Mouse (Mus musculus): ENCODE data around the gene Hnrnph3. TPM values are rescaled to one million over a fixed set of nuclear protein-coding genes. Genes with fewer than 3 reads are reported as not detected.
"Not testable (repeated sequence)": the region's sequence is repeated elsewhere in the genome, so short reads cannot be mapped to it uniquely, and the experiment has no call there.

Hnrnph3 gene
- polyA plus RNA-seq (2017; shearing (Covaris generic)): 10 to 100 TPM; 66.3 to 75.6 TPM

DNA sequence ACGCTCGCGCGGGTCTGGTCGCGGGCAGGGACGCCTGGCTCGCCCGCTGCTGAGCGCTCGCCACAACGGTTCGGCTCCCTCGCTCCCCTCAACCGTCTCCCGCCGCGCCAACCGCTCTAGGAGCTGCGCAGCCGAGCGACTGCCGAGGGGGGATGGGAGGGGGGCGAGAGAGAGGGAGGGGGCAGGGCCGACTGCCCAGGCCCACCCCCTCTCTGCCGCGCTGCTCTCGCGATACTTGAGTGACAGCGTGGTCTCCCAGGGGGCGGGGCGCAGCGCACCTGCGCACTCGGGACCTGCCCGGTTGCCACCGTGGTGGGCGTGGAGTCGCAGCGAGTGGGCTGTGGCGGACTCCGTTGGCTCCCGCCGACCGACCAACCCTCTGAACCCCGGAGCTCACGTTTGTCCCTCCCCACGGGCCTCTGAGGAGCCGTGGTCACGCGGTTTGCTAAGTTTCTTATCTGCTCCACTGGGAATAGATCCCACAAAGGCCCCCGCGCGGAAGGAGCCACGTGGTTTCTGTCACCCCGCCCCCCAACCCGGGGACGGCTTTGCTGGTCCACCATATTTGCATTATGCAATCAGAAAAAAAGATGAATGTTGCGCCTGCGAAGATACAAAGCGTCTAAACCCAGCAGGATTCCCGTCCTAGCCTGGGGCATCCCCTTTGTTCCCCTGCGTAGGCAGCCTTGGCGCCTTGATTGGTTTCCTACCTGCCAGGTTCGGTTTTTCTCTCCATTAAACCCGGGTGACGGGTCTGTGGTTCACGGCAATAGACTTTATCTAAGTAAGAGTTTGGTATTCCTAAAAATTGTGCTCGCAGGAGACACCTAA, at the start of gene Hnrnph3, which contains the start of gene Pbld2:
Gene Hnrnph3, minus strand, starts transcription at position 469 of the 831 bp plus-strand sequence.
Gene Pbld2, plus strand, starts transcription at position 567 of the 831 bp plus-strand sequence.
- ATAC-seq: peak; percentile 86

GRCm38 (mm10) chr10:63065988-63066387, 42.0 kb upstream of the Hnrnph3 start:
- ATAC-seq: peak; percentile 54

DNA sequence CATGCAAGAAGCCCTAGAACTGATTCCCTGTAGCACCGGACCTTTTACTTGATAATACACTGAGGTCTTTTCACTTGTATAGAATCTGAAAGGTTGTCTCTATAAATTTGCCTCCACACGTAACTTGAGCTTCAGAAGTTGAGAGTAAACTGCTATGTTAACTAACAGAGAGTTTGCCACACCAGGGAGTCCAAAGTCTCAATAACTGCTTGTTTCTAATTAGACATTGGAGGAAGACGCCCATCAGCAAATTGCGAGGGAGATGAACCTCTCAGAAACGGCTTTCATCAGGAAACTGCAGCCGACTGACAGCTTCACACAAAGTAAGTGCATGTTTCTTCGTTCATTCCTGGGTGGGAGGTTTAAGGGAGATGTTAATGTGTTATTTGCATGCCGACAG, 41.5 kb upstream of the Hnrnph3 start:
- no peak for ATAC-seq

- no peak for ATAC-seq
Measured at GRCm38 (mm10) chr10:63064516-63064915, 40.5 kb upstream of the Hnrnph3 start.

- no peak for ATAC-seq
Measured at GRCm38 (mm10) chr10:63063365-63063764, 39.3 kb upstream of the Hnrnph3 start.

GRCm38 (mm10) chr10:63062696-63063095, 38.7 kb upstream of the Hnrnph3 start:
- ATAC-seq: no peak

DNA sequence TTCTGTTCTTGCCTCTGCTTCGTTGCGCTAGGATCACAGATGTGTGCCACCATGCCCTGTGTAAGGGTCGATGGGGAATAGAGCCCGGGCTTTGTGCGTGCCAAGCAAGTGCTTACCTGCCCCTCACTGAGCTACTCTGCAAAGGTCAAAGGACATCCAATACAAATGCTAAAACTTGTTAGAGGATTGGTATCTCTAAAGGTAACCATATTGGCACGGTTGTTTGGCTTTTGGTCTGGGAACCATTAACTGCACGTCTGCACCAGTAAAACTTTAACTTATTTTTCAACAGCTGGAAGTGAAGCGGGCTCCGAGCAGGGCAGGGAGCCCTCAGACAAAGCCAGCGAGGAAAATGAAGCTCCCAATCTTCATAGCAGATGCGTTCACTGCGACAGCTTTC, 37.2 kb upstream of the Hnrnph3 start:
- ATAC-seq: no peak

- ATAC-seq: no peak
Measured at GRCm38 (mm10) chr10:63060406-63060805, 36.4 kb upstream of the Hnrnph3 start.

- ATAC-seq: no peak
Measured at GRCm38 (mm10) chr10:63059862-63060261, 35.8 kb upstream of the Hnrnph3 start, which contains the start of gene Pbld1. Gene Pbld1, plus strand, starts transcription at chr10:63060162.

DNA sequence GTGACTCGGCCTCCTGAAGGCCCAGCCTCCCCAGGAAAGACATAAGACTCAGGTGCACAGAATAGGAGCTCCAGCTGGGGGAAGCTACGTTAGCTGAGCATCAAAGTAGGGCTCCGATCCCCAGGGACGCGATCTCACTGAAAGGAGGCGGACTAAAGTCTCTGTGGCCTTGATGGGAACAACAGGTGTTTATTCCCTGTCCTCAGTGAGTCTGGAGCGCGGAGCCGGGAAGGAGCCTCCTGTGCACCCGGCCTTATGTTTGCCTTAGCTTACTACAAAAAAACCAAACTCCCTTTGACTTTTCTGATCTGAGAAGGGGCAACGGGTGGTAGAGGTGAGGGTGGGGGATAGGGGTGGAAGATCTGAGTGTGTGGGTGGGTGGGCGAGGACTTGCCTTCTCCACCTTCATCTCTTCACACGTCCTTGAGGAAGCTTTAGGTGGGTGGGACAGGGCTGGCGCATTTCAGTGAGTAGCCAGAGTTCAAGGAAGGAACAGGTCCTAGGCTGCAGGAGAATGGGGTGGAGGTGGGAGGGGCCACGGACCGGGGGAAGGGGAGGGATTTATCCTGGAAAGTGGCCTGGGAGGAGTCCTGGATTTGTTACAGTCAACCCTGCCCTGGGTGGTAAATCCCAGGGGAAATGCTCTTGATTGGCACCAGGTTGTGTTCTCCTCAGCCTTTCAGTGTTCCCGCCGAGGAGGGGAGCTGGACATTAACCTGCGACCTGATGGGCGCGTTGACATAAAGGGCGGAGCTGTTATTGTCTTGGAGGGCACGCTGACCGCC, 33.1 kb upstream of the Hnrnph3 start:
- ATAC-seq: no peak

DNA sequence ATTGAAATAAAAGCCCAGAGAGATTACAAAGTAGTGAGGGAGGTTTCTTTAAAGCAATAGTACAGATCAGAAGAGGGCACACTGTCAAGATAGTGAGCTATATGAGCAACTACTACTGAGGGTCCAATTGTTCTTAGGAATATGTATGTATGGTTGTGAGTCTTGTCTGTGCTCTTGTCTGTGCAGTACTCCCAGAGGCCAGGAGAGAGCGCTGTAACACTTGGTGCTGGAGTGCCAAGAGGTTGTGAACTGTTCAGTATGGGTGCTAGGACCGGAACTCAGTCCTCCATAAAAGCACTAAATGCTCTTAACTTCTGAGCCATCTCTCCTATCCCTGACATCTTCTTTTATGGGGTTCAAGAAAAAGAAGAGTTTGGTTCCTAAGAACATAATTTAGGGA, 30.6 kb upstream of the Hnrnph3 start:
- ATAC-seq: no peak

GRCm38 (mm10) chr10:63054071-63054470, 30.1 kb upstream of the Hnrnph3 start:
- ATAC-seq: not testable (repeated sequence)

DNA sequence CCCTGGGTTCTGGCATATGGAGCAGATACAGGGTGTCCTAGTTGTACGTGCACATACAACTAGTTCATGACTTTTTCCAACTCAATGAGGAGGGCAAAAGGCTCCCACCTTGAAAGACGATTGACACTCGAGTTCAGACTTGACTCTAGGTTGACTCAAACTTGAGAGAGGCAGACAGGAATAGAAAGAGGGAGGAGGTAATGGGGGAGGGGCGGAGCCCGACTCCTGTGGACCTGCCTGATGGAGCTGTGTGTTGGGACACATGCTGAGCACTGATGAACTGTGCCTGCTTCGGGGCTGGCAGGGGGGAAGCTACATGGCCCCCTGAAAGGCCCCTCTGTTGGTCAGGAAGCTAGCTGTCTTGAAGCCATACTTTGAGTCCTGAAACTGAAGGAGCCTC, 29.0 kb upstream of the Hnrnph3 start:
- ATAC-seq: no peak

DNA sequence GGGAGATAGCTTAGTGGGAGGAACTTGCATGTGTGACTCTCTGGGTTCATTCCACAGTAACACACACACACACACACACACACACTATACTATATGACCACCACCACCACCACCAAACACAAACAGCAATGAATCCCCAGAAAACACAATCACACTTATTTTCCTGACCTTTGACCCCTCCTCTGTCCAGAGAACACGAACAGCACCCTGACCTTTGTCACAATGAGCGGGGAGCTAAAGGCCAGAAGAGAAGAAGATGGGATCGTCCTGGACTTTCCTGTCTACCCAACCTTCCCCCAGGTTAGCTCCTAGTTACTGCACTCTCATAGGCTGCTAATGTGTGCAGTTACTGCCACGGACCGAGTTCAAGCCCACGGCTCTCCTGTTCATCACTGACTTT, 28.0 kb upstream of the Hnrnph3 start:
- ATAC-seq: no peak

DNA sequence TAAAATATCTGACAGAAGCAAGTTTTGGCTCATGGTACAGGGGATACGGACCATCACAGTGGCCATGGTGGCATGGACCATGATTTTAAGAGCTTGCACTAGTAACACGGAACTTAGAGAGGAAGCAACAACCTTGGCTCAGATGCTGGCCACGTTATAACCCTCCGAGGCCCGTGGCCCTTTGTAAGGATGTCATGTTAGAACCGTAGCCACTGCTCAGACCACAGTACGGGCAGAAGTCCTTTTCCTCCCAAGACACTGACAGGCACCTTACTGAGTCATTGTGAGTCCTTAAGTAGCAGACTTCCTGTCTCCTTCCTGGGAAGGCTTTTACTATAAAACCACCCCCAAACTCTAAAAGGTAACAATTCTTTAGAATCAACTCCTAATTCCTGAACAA, 27.2 kb upstream of the Hnrnph3 start:
- no peak for ATAC-seq

DNA sequence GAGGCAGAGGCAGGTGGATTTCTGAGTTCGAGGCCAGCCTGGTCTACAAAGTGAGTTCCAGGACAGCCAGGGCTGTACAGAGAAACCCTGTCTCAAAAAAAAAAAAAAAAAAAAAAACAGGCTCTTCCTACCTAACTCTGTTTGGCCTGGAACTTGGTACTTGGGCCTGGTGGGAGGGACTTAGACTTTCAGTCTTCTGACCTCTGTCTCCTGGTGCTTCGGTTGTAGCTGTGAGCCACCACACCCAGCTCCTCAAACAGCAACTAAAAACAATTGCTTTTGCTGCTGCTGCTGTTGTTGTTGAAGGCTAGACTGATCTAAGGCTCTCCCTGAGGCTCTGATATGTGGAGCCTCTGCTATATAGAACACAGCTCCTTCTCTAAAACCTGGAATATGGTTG, 25.1 kb upstream of the Hnrnph3 start:
- no peak for ATAC-seq

DNA sequence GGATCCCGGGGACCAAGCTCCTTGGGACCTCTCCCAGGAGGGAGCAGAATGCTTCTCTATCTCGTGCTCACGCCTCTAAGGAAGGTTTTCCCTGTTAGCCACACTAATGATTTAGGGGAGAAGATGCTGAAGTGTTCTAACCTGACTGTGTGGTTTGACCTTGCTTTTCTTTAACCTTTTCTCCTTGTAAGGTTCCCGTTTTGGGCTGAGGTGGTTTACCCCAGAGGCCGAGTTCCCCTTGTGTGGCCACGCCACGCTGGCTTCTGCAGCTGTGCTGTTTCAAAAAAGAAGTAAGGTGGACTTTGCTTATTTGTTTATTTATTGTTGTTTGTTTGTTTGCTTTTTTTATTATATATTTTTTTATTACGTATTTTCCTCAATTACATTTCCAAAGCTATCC, 23.7 kb upstream of the Hnrnph3 start:
- ATAC-seq: no peak

- ATAC-seq: no peak
Measured at GRCm38 (mm10) chr10:63043154-63043553, 19.1 kb upstream of the Hnrnph3 start.

DNA sequence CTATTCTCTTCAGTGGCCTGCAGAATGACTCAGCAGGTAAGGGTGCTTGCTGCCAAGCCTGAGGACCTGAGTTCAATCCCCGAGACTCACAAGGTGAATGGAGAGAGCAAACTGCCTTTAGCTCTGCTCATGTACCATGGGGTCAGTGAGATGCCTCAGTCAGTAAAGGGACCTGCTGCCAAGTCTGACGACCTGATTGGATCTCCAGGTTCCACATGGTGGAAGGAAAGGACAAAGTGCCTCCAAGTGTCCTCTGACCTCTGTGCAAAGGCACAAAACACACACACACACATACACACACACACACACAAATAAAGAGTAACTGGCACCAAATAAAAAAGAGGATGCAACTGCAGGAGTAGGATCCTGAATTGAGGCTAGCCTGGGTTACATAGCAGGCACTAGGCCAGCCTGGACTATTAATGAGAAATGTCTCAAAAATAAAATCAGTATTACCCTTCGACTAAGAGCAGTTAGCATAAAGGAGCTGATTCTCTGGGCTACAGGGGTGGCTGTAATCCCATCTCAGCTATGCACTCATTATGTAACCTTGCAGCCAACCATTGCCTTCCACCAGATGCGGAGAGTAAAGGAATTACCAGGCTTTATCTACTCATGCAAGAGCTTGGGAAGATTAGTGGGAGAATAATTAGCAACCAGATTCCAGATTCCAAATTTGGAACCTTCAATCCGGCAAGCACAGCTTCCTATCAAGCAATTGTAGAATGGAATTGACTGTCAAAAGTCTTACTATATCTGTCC, 16.0 kb upstream of the Hnrnph3 start:
- no peak for ATAC-seq

- no peak for ATAC-seq
Measured at GRCm38 (mm10) chr10:63038571-63039320, 14.7 kb upstream of the Hnrnph3 start.

GRCm38 (mm10) chr10:63032956-63033355, 8.9 kb upstream of the Hnrnph3 start:
- ATAC-seq: no peak

DNA sequence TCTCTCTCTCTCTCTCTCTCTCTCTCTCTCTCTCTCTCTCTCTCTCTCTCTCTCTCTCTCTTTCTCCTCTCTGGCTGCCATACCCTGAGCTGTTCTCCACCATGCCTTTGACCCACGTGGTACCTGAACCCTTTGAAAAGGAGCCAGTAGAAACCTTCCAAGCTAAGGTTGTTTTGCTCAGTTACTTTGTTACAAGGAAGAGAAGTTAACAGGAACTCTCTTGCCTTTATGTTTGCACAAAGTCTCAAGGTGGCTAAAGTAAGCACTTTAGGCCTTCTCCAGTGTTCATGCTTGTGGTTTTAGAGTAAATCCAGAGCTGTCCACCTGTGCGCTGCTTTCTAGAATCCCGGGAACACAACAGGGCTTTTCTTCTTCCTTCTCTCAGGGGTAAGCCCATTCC, 8.2 kb upstream of the Hnrnph3 start:
- no peak for ATAC-seq

Data from activated CD4-positive, CD25-positive, alpha-beta regulatory T cell, adult 4 months (primary cell).